Mouse (Mus musculus) MEL (cell line): ENCODE results near the gene Trabd. TPM values are rescaled to one million over a fixed set of nuclear protein-coding genes. Genes with fewer than 3 reads are reported as not detected.

ENCODE experiments used
- DNase-seq: peaks from one replicate; pipeline ENCODE4 v3.0.0; 2011; ENCODE audit warnings: low read depth, low spot score
- H3K27ac ChIP-seq: 2 replicates; pipeline ENCODE4 v1.5.1; 2012; ENCODE audit warnings: low read depth, mild to moderate bottlenecking, control low read depth, low read length, moderate library complexity; ENCODE audit not compliant: control insufficient read depth
- H3K27me3 ChIP-seq, 2 experiments: fragments of 150-350 bp in 1 of 2; sonication (generic) in 1 of 2; 2 replicates each; pipeline ENCODE4 v1.6.1; 2012; ENCODE audit warnings: low read length in 2 of 2, mild to moderate bottlenecking in 2 of 2, improper control_type of control experiment in 1 of 2, moderate library complexity in 1 of 2; ENCODE audit not compliant: insufficient read depth in 2 of 2, control insufficient read depth in 1 of 2
- H3K36me3 ChIP-seq, 2 experiments: 2 replicates each; pipeline ENCODE4 v1.6.1; 2012 to 2014; ENCODE audit warnings: low read length in 2 of 2, improper control_type of control experiment in 1 of 2, inconsistent platforms in 1 of 2, mild to moderate bottlenecking in 1 of 2; ENCODE audit not compliant: insufficient read depth in 2 of 2, control insufficient read depth in 1 of 2
- H3K4me1 ChIP-seq, 2 experiments: fragments of 150-350 bp in 1 of 2; sonication (generic) in 1 of 2; 2 replicates each; pipeline ENCODE4 v1.6.1; 2012; ENCODE audit warnings: low read length in 2 of 2, improper control_type of control experiment in 1 of 2, mild to moderate bottlenecking in 1 of 2; ENCODE audit not compliant: insufficient read depth in 2 of 2, control insufficient read depth in 1 of 2
- H3K4me3 ChIP-seq, 2 experiments: fragments of 150-350 bp in 1 of 2; sonication (generic) in 1 of 2; 2 replicates each; pipeline ENCODE4 v1.5.1; 2012; ENCODE audit warnings: low read depth in 2 of 2, low read length in 2 of 2, mild to moderate bottlenecking in 2 of 2, moderate library complexity in 2 of 2, control low read depth in 1 of 2, improper control_type of control experiment in 1 of 2; ENCODE audit not compliant: control insufficient read depth in 1 of 2, insufficient read depth in 1 of 2
- H3K79me2 ChIP-seq: 2 replicates; pipeline ENCODE4 v1.6.1; 2012; ENCODE audit warnings: mild to moderate bottlenecking, low read length, moderate library complexity; ENCODE audit not compliant: control insufficient read depth, poor library complexity, insufficient read depth
- H3K9ac ChIP-seq: 2 replicates; pipeline ENCODE4 v1.6.1; 2012; ENCODE audit warnings: low read depth, mild to moderate bottlenecking, control low read depth, low read length, moderate library complexity; ENCODE audit not compliant: control insufficient read depth, poor library complexity, severe bottlenecking
- H3K9me3 ChIP-seq: fragments of 150-350 bp; sonication (generic); replicated peaks from 2 replicates; pipeline ENCODE4 v1.6.1; 2012; ENCODE audit warnings: mild to moderate bottlenecking, low read length, improper control_type of control experiment, moderate library complexity; ENCODE audit not compliant: insufficient read depth
- BHLHE40 ChIP-seq: IDR thresholded peaks from 2 replicates; pipeline ENCODE4 v1.6.1; 2012; ENCODE audit warnings: low read depth, mild to moderate bottlenecking, inconsistent platforms, low read length, improper control_type of control experiment, borderline replicate concordance
- CHD1 ChIP-seq: IDR thresholded peaks from 2 replicates; pipeline ENCODE4 v1.6.1; 2012; ENCODE audit warnings: low read depth, mild to moderate bottlenecking, inconsistent platforms, low read length, improper control_type of control experiment
- CTCF ChIP-seq, 3 experiments: IDR thresholded peaks in 2 of 3; conservative IDR thresholded peaks in 1 of 3; 2 replicates each; pipeline ENCODE4 v1.5.1; 2011 to 2012; ENCODE audit warnings: low read length in 3 of 3, low read depth in 2 of 3, mild to moderate bottlenecking in 2 of 3, improper control_type of control experiment in 1 of 3, inconsistent platforms in 1 of 3, mixed read lengths in 1 of 3, moderate library complexity in 1 of 3; ENCODE audit not compliant: control insufficient read depth in 1 of 3, insufficient read depth in 1 of 3, poor library complexity in 1 of 3, severe bottlenecking in 1 of 3
- E2F4 ChIP-seq: IDR thresholded peaks from 2 replicates; pipeline ENCODE4 v1.6.1; 2011; ENCODE audit warnings: low read depth, low read length, improper control_type of control experiment, borderline replicate concordance
- EP300 ChIP-seq, 2 experiments: IDR thresholded peaks; 2 replicates each; pipeline ENCODE4 v1.6.1; 2011; ENCODE audit warnings: improper control_type of control experiment in 2 of 2, low read length in 2 of 2, low read depth in 1 of 2, mild to moderate bottlenecking in 1 of 2
- ETS1 ChIP-seq: IDR thresholded peaks from 2 replicates; pipeline ENCODE4 v1.6.1; 2012; ENCODE audit warnings: low read depth, mild to moderate bottlenecking, inconsistent platforms, low read length, improper control_type of control experiment, moderate library complexity
- GATA1 ChIP-seq: IDR thresholded peaks from 2 replicates; pipeline ENCODE4 v1.6.1; 2011; ENCODE audit warnings: low read depth, low read length, improper control_type of control experiment
- MAFK ChIP-seq: IDR thresholded peaks from 2 replicates; pipeline ENCODE4 v1.6.1; 2011; ENCODE audit warnings: low read depth, mild to moderate bottlenecking, low read length, improper control_type of control experiment, borderline replicate concordance
- MAX ChIP-seq: IDR thresholded peaks from 2 replicates; pipeline ENCODE4 v1.6.1; 2011; ENCODE audit warnings: low read length, improper control_type of control experiment
- MAZ ChIP-seq: IDR thresholded peaks from 2 replicates; pipeline ENCODE4 v1.6.1; 2012; ENCODE audit warnings: low read depth, mild to moderate bottlenecking, inconsistent platforms, low read length, improper control_type of control experiment
- MYC ChIP-seq: IDR thresholded peaks from 2 replicates; pipeline ENCODE4 v1.6.1; 2011; ENCODE audit warnings: low read depth, mild to moderate bottlenecking, low read length, improper control_type of control experiment, moderate library complexity
- NRF1 ChIP-seq: IDR thresholded peaks from 2 replicates; pipeline ENCODE4 v1.6.1; 2014; ENCODE audit warnings: low read depth, mild to moderate bottlenecking, inconsistent platforms, low read length, improper control_type of control experiment, moderate library complexity; ENCODE audit not compliant: poor library complexity, insufficient read depth, severe bottlenecking
- POLR2A ChIP-seq, 2 experiments: IDR thresholded peaks; 2 replicates each; pipeline ENCODE4 v1.6.1; 2011 to 2012; ENCODE audit warnings: low read length in 2 of 2, mild to moderate bottlenecking in 2 of 2, control low read depth in 1 of 2, improper control_type of control experiment in 1 of 2, low read depth in 1 of 2, moderate library complexity in 1 of 2; ENCODE audit not compliant: control insufficient read depth in 1 of 2, insufficient read depth in 1 of 2, poor library complexity in 1 of 2
- POLR2AphosphoS2 ChIP-seq: IDR thresholded peaks from 2 replicates; pipeline ENCODE4 v1.6.1; 2011; ENCODE audit warnings: low read length, improper control_type of control experiment
- RAD21 ChIP-seq: IDR thresholded peaks from 2 replicates; pipeline ENCODE4 v1.6.1; 2011; ENCODE audit warnings: mild to moderate bottlenecking, low read depth, low read length, improper control_type of control experiment
- TCF12 ChIP-seq: IDR thresholded peaks from 2 replicates; pipeline ENCODE4 v1.6.1; 2014; ENCODE audit warnings: low read depth, mild to moderate bottlenecking, inconsistent platforms, low read length, improper control_type of control experiment, moderate library complexity
- USF1 ChIP-seq: IDR thresholded peaks from 2 replicates; pipeline ENCODE4 v1.6.1; 2014; ENCODE audit warnings: low read depth, mild to moderate bottlenecking, inconsistent platforms, low read length, improper control_type of control experiment, moderate library complexity
- ZC3H11A ChIP-seq: IDR thresholded peaks from 2 replicates; pipeline ENCODE4 v1.6.1; 2012; ENCODE audit warnings: low read depth, mild to moderate bottlenecking, inconsistent platforms, low read length, improper control_type of control experiment
- ZKSCAN1 ChIP-seq: IDR thresholded peaks from 2 replicates; pipeline ENCODE4 v1.6.1; 2012; ENCODE audit warnings: low read depth, mild to moderate bottlenecking, inconsistent platforms, low read length, improper control_type of control experiment, moderate library complexity
- ZMIZ1 ChIP-seq: IDR thresholded peaks from 2 replicates; pipeline ENCODE4 v1.6.1; 2012; ENCODE audit warnings: low read depth, mild to moderate bottlenecking, inconsistent platforms, low read length, improper control_type of control experiment, moderate library complexity
- ZNF384 ChIP-seq: IDR thresholded peaks from 2 replicates; pipeline ENCODE4 v1.6.1; 2012; ENCODE audit warnings: low read depth, mild to moderate bottlenecking, inconsistent platforms, low read length, improper control_type of control experiment
- polyA plus RNA-seq, 2 experiments: library from polyadenylated mRNA; stranded (reverse) in 1 of 2; unstranded in 1 of 2; fragments of >175 nt in 1 of 2; fragments of >200 nt in 1 of 2; gene quantifications; 2 replicates each; pipeline versions ENCODE4 v1.2.1 to v1.2.4; 2012; ENCODE audit warnings: low replicate concordance in 2 of 2, low read depth in 1 of 2; ENCODE audit not compliant: insufficient read length in 2 of 2, insufficient read depth in 1 of 2, missing spikeins in 1 of 2
- total RNA-seq: library from RNA; depleted of rRNA; stranded (reverse); fragments of 300-350 nt; gene quantifications from 2 replicates; pipeline ENCODE4 v1.2.3, GENCODE M21; 2012

Gene Trabd
- total and polyA plus RNA-seq, 3 experiments: 45.9 to 81.4 TPM; not detected in 1

- H3K27me3 ChIP-seq: no peaks in the 10 kb centered on the region
- peaks cover 0 to 6% of the 10 kb centered on the region in 2 experiments; a peak in 2 of 4 replicates for H3K36me3 ChIP-seq
- no peaks in the 10 kb centered on the region for H3K9me3 ChIP-seq
- TF ChIP-seq USF1 (no peak), GATA1 (no peak), MAX (no peak), POLR2AphosphoS2 (no peak), ETS1 (no peak), CHD1 (no peak), TCF12 (no peak), ZMIZ1 (no peak), EP300 (IDR thresholded peaks at IDR 0.05; ENCODE audit: low read depth in 1 of 2, low read length in 2 of 2) (no peak), MYC (no peak), ZNF384 (no peak), RAD21 (no peak), MAZ (no peak), CTCF (IDR thresholded peaks at IDR 0.05 in 2 of 3, conservative IDR thresholded peaks at IDR 0.05 in 1 of 3; ENCODE audit: control insufficient read depth in 1 of 3, insufficient read depth in 1 of 3, low read depth in 2 of 3, low read length in 3 of 3, poor library complexity in 1 of 3, severe bottlenecking in 1 of 3) (no peak), ZKSCAN1 (no peak), MAFK (no peak), POLR2A (IDR thresholded peaks at IDR 0.05; ENCODE audit: control insufficient read depth in 1 of 2, insufficient read depth in 1 of 2, low read depth in 1 of 2, low read length in 2 of 2, poor library complexity in 1 of 2) (no peak), NRF1 (no peak)
- H3K4me3 ChIP-seq: no peak overlapping the region
- no peak for DNase-seq
- no peaks in the 10 kb centered on the region for H3K4me1 ChIP-seq
- no peaks in the 10 kb centered on the region for H3K79me2 ChIP-seq
- H3K27ac ChIP-seq: no peak overlapping the region
- H3K9ac ChIP-seq: no peak overlapping the region
Observed at GRCm38 (mm10) chr15:89097450-89097849, 22.5 kb downstream of the Trabd start.

DNA sequence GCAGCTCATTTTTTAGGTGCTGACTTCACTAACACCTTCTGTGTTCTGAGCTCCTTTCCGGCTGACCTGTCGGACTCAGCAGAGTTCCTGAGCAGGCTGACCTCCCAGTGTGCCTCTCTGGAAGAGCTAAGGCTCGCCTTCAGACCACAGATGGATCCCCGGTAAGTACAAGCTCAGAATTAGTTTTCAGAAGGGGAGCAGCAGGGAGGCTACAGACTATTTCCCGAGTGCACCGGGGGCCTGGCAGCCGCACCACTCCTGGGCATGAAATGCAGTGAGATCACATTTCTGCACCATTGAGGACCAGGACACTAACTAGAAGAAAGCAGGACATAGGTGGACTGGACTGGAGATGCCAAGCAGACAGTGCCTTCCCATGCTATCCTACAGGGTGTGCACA is 23.7 kb downstream of the Trabd start:
- no peak overlapping the region for H3K27ac ChIP-seq
- H3K4me1 ChIP-seq: no peaks in the 10 kb centered on the region
- H3K9me3 ChIP-seq: no peaks in the 10 kb centered on the region
- peaks cover 0 to 6% of the 10 kb centered on the region in 2 experiments; a peak in 2 of 4 replicates for H3K36me3 ChIP-seq
- no peak overlapping the region for H3K9ac ChIP-seq
- TF ChIP-seq E2F4 (no peak), MAX (no peak), ZC3H11A (no peak), MAZ (no peak), BHLHE40 (no peak), POLR2AphosphoS2 (0 out of 2 replicates have a peak, but pooled peaks have one; percentile 2)
- TF ChIP-seq, all 39 proteins: peak for 1
- no peak overlapping the region for H3K4me3 ChIP-seq
- no peaks in the 10 kb centered on the region for H3K27me3 ChIP-seq
- no peaks in the 10 kb centered on the region for H3K79me2 ChIP-seq
- DNase-seq: no peak
